Mouse (Mus musculus): ENCODE measurements around the gene Cacng4. TPM values are rescaled to one million over a fixed set of nuclear protein-coding genes. Genes with fewer than 3 reads are reported as not detected.

The Cacng4 gene
- total and polyA plus RNA-seq, 2 experiments from 2014 or later: 43.8 to 88.4 TPM

DNA sequence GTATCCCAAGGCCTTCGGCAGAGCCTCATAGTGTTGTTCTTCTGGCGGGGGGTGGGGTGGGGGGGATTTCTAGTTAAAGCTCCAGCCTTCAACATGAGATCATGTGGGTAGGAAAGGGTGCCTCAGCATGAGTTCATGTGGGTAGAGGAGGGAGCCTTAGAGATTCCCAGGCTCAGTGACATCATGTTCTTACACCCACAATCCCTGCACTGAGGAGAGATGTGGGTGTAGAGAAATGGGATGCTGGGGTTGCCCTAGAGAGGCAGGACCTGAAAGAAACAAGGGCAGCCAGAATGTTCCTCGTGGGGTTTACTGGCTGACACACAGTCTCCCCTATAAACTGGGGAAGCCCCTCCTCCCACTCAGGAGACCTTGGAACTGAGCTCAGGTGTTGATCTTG is 84.0 kb downstream of the Cacng4 start:
- DNase-seq (ENCODE audit: low spot score) (no peak), ATAC-seq (no peak)
- Histone ChIP-seq H3K9ac (replicated peaks; ENCODE audit: low read length) (no peak overlapping the region), H3K4me2 (ENCODE audit: low read depth, low read length) (no peak overlapping the region), H3K36me3 (ENCODE audit: insufficient read depth, low read length) (no peaks in the 10 kb centered on the region), H3K4me3 (ENCODE audit: low read length) (no peak overlapping the region), H3K4me1 (ENCODE audit: insufficient read depth, low read length) (peaks cover 12% of the 10 kb centered on the region; the same call in 1 of the 2 replicates), H3K27ac (no peak overlapping the region), H3K9me3 (ENCODE audit: low read length) (no peaks in the 10 kb centered on the region), H3K27me3 (ENCODE audit: insufficient read depth, low read length) (no peaks in the 10 kb centered on the region)
- no peak for TF ChIP-seq CTCF (IDR thresholded peaks at IDR 0.05; ENCODE audit: low read depth)
- 71% methylated on average over 3 of the region's 3 CpGs for WGBS

DNA sequence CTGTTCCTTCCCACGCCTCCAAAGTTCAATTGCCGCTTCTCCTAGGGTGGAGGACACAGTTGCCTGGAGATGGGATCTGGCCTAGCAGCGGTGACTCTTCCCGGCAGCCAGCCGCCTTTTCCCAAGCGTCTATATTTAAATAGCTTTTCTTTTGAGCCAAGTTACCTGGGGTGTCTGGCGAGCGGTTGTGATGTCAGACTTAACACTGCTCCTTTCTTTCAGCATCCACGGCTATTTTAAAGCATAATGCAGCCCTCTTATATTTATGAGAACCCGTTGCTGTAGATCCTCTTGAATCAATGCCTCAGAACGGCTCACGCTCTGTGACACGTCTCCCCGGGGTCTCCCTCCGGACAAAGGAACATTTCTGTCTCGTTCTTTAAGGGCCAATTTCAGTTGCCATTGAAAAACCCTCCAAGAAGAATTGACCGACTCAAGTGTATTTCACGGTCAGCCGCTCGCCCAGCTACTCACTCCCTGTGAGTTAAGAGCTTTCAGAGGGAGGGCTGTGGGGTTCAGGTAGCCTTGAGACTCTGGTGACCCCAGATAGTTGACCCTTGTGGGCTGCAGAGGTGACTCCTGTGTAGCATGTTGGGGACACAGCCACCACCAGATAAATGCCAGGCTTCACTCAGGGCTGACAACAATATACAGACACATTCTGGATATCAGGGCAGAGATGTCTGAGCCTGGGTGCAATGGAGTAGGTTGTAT is 86.3 kb downstream of the Cacng4 start:
- DNase-seq (ENCODE audit: low spot score) (peak; percentile 54), ATAC-seq (peak; percentile 60)
- Histone ChIP-seq H3K4me3 (ENCODE audit: low read length) (no peak overlapping the region), H3K36me3 (ENCODE audit: insufficient read depth, low read length) (no peaks in the 10 kb centered on the region), H3K9ac (replicated peaks; ENCODE audit: low read length) (no peak overlapping the region), H3K27ac (no peak overlapping the region), H3K9me3 (ENCODE audit: low read length) (no peaks in the 10 kb centered on the region), H3K4me2 (ENCODE audit: low read depth, low read length) (no peak overlapping the region), H3K27me3 (ENCODE audit: insufficient read depth, low read length) (no peaks in the 10 kb centered on the region), H3K4me1 (ENCODE audit: insufficient read depth, low read length) (peaks cover 18% of the 10 kb centered on the region)
- no peak for TF ChIP-seq CTCF (IDR thresholded peaks at IDR 0.05; ENCODE audit: low read depth)
- 20% methylated on average over 20 of the region's 20 CpGs for WGBS

DNA sequence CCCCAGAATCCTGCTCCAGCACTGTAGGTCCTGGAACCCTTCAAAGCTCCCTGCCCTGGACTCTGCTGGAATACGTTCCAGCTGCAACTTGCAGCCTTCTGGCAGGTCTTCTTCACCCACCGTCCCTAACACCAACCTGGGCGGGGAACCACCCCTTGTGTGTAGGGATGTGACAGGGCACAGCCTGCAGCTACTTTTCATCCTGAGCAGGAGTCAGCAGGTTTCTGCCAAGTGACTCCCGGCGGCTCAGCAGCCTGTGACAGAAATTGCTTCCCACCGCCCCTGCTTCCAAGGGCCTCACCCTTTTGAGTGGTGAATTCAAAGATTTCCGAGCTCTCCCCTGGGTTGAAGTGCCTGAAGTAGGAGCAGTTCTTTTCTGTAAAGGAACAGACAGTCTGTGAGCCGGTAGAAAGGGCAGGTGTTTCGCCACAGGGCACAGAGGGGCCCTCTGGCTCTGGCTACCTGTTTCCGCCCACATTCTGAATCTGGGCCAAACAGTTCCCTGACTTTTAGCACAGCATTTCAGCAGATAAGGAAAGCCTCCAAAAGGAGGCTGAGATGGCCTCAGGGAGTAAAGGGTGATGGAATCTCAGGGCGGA is 88.8 kb downstream of the Cacng4 start:
- DNase-seq (ENCODE audit: low spot score) (no peak), ATAC-seq (peak; percentile 11; the same call in 1 of the 2 replicates)
- 51% methylated on average over 11 of the region's 11 CpGs for WGBS

DNA sequence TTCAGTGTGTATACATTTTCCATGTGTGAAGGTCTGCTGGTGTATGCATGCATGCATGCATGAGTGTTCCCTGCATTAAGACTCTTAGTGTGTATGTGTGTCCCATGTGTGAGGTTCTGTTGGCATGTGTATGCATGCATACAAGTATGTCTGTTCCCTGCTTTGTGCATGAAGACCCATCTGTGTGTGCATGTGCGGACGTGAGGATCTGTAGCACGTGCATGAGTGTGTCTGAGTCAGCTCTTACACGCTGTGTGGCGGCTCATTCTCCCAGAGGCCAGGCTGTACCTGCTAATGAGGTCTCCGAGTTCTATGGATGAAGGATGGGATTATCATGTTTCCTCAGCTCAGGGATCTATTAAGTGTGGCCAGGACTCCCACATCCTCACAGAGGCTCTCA is 89.3 kb downstream of the Cacng4 start:
- no peak overlapping the region for H3K27ac ChIP-seq
- 48% methylated on average over 6 of the region's 6 CpGs for WGBS
- peak; percentile 23 for DNase-seq (ENCODE audit: low spot score)

More for the DNA sequence above, 88.8 kb downstream of the Cacng4 start:
- H3K36me3 ChIP-seq (ENCODE audit: insufficient read depth, low read length): no peaks in the 10 kb centered on the region
- no peak for TF ChIP-seq CTCF (IDR thresholded peaks at IDR 0.05; ENCODE audit: low read depth)
- H3K4me1 ChIP-seq (ENCODE audit: insufficient read depth, low read length): peaks cover 18% of the 10 kb centered on the region
- H3K9ac ChIP-seq (replicated peaks; ENCODE audit: low read length): no peak overlapping the region
- H3K4me3 ChIP-seq (ENCODE audit: low read length): no peak overlapping the region
- no peak overlapping the region for H3K27ac ChIP-seq
- no peaks in the 10 kb centered on the region for H3K27me3 ChIP-seq (ENCODE audit: insufficient read depth, low read length)
- no peaks in the 10 kb centered on the region for H3K9me3 ChIP-seq (ENCODE audit: low read length)
- H3K4me2 ChIP-seq (ENCODE audit: low read depth, low read length): no peak overlapping the region

DNA sequence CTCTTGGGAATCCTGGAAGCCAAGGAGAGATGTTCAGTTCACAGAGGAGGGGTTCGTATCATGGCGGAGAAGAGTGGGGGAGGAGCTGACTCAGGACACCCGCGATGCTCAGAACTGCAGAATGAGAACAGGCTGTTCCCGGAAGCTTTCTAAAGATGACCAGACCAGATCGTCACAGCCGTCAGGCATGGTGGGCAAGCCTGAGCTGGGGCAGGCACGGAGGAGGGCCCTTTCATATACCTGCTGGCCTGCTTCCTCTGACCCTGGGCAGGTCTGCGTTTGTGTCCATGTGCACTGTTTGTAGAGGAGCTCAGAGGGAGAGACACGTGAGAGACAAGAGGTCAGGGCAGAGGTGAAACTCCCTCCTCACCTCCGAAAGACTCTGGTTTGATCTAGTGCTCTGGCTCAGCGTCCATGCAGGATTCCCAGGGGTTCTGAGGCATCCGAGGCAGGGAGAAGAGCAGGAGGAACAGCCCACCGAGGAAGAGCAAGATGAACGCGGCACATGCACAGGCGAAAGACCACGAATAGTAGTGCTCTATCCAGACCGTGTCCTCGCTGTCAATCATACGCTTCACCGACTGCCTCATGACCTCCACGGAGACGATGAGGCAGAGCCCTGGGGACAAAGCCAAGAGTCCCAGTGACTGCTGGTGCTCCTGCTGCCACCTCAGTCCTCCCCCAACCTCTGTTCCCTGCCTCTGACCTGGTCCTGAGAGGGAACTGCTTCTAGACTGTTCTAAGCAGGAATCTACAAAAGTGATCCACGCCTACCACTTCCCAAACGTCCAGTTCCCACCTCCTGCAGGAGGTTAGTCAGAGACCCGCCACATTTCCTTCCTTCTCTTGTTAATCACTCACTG is 90.9 kb downstream of the Cacng4 start:
- DNase-seq (ENCODE audit: low spot score) (peak; percentile 21), ATAC-seq (no peak)

More for the DNA sequence above, 89.3 kb downstream of the Cacng4 start:
- H3K4me1 ChIP-seq (ENCODE audit: insufficient read depth, low read length): peaks cover 18% of the 10 kb centered on the region
- H3K27me3 ChIP-seq (ENCODE audit: insufficient read depth, low read length): no peaks in the 10 kb centered on the region
- H3K9ac ChIP-seq (replicated peaks; ENCODE audit: low read length): no peak overlapping the region
- TF ChIP-seq CTCF (IDR thresholded peaks at IDR 0.05; ENCODE audit: low read depth): no peak
- H3K4me2 ChIP-seq (ENCODE audit: low read depth, low read length): no peak overlapping the region
- no peaks in the 10 kb centered on the region for H3K36me3 ChIP-seq (ENCODE audit: insufficient read depth, low read length)
- peak; percentile 41; the same call in 1 of the 2 replicates for ATAC-seq
- no peak overlapping the region for H3K4me3 ChIP-seq (ENCODE audit: low read length)
- no peaks in the 10 kb centered on the region for H3K9me3 ChIP-seq (ENCODE audit: low read length)

DNA sequence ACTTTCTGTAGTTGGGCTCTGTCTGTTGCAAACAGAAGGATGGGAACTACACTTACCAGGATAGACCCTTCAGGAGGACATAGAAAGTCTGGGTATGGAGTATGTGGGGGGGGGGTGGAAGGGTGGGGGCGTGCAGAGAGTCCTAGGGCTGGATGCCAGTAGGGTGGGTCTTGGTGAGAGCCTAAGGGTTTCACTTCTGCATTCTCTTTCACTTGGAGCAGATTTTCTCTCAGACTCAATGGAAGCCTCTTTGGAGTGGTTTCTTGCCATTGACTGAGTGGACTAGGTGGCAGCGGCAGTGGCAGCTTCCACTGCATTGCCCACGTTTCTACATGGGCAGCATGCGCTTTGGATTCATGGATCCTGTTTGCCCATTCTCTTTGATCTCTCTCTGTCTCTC is 94.4 kb downstream of the Cacng4 start:
- Histone ChIP-seq H3K36me3 (ENCODE audit: insufficient read depth, low read length) (no peaks in the 10 kb centered on the region), H3K9ac (replicated peaks; ENCODE audit: low read length) (no peak overlapping the region), H3K27me3 (ENCODE audit: insufficient read depth, low read length) (no peaks in the 10 kb centered on the region), H3K4me2 (ENCODE audit: low read depth, low read length) (no peak overlapping the region), H3K9me3 (ENCODE audit: low read length) (no peaks in the 10 kb centered on the region), H3K27ac (no peak overlapping the region), H3K4me1 (ENCODE audit: insufficient read depth, low read length) (peaks cover 6% of the 10 kb centered on the region), H3K4me3 (ENCODE audit: low read length) (no peak overlapping the region)
- TF ChIP-seq CTCF (IDR thresholded peaks at IDR 0.05; ENCODE audit: low read depth): no peak
- 91% methylated on average over 4 of the region's 4 CpGs for WGBS
- ATAC-seq (no peak), DNase-seq (ENCODE audit: low spot score) (no peak)

More for the DNA sequence above, 90.9 kb downstream of the Cacng4 start:
- H3K4me2 ChIP-seq (ENCODE audit: low read depth, low read length): peak overlapping the region; percentile 27
- no peaks in the 10 kb centered on the region for H3K27me3 ChIP-seq (ENCODE audit: insufficient read depth, low read length)
- peaks cover 18% of the 10 kb centered on the region for H3K4me1 ChIP-seq (ENCODE audit: insufficient read depth, low read length)
- H3K4me3 ChIP-seq (ENCODE audit: low read length): no peak overlapping the region
- TF ChIP-seq CTCF (IDR thresholded peaks at IDR 0.05; ENCODE audit: low read depth): no peak
- H3K27ac ChIP-seq: no peak overlapping the region
- H3K9me3 ChIP-seq (ENCODE audit: low read length): no peaks in the 10 kb centered on the region
- H3K9ac ChIP-seq (replicated peaks; ENCODE audit: low read length): no peak overlapping the region
- 28% methylated on average over 27 of the region's 27 CpGs for WGBS
- H3K36me3 ChIP-seq (ENCODE audit: insufficient read depth, low read length): no peaks in the 10 kb centered on the region
